Mouse (Mus musculus): ENCODE results near the gene Ldlrad3. TPM values are rescaled to one million over a fixed set of nuclear protein-coding genes. Genes with fewer than 3 reads are reported as not detected.

Gene Ldlrad3
- polyA plus RNA-seq, 1 experiment from 2014 or later: 68.2 TPM

DNA sequence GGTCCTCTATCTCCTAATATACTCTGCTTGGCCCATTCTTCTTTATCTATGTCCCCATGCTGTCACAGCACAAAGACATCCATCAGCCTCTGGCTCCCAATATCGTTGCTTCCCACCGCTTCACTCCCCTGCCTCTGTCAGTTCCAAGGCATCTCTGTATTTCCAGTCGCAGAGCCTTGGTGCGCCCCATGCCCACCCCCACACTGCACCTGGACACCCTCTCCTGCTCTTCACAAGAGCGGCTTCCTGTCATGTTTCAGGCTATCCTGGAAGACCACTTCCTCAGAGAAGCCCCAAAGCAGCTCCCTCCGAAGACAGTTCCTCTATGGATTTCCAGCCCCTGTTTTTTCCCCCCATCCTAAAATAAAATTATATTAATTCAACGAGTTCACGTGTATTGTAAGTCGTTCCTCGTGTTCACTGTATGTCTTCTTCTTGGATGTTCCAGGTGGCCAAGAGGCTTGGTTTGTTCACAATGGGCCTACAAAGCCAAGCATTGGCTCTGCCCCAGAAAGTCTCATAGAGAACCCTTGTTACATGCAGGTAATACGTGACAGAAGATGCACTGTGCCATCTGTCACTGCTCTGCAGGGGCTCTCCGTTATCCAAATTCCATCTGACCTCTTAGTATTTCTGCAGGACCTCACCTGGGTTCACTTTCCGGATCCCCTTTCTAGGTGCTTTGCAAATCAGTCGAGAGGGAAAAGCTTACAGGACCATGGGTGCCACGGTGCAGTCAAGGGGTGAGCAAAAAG lies 276.7 kb downstream of the Ldlrad3 start:
- no peak for ATAC-seq (ENCODE audit: insufficient number of reproducible peaks, insufficient read depth, low FRiP score, low TSS enrichment, low read depth)
- H3K9ac ChIP-seq (replicated peaks): no peak overlapping the region
- H3K27me3 ChIP-seq: no peaks in the 10 kb centered on the region
- peaks cover 6% of the 10 kb centered on the region for H3K4me1 ChIP-seq (replicated peaks)
- 94% methylated on average over 15 of the region's 15 CpGs for WGBS
- H3K9me3 ChIP-seq: 0 out of 2 replicates have a peak, but pooled peaks cover 3% of the 10 kb centered on the region
- H3K4me2 ChIP-seq: no peak overlapping the region
- H3K27ac ChIP-seq: no peak overlapping the region
- H3K4me3 ChIP-seq (replicated peaks): no peak overlapping the region
- 0 out of 2 replicates have a peak, but pooled peaks cover 5% of the 10 kb centered on the region for H3K36me3 ChIP-seq

DNA sequence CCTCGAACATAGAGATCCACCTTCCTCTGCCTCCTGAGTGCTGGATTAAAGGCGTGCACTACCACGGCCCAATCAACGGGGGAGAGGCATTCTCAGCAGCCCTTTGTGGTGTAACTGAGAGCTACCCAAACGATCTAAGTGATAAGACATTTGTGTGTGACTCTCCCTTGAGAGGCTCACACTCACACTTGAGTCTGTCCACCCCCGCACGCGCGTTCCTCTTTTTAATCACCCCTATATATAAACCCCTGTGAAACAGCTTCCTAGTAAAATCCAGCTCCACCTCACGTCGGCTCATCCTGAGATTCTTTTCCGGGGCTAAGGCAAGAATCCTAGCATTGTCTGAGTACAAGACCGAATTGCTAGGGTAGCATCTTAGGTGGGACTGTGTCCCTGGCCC lies 277.4 kb downstream of the Ldlrad3 start:
- Histone ChIP-seq H3K4me2 (no peak overlapping the region), H3K36me3 (0 out of 2 replicates have a peak, but pooled peaks cover 5% of the 10 kb centered on the region), H3K4me3 (replicated peaks) (no peak overlapping the region), H3K9me3 (0 out of 2 replicates have a peak, but pooled peaks cover 3% of the 10 kb centered on the region), H3K27ac (no peak overlapping the region), H3K27me3 (no peaks in the 10 kb centered on the region), H3K4me1 (replicated peaks) (peaks cover 6% of the 10 kb centered on the region), H3K9ac (replicated peaks) (no peak overlapping the region)
- ATAC-seq (ENCODE audit: insufficient number of reproducible peaks, insufficient read depth, low FRiP score, low TSS enrichment, low read depth): no peak
- WGBS: 80% methylated on average over 13 of the region's 13 CpGs

DNA sequence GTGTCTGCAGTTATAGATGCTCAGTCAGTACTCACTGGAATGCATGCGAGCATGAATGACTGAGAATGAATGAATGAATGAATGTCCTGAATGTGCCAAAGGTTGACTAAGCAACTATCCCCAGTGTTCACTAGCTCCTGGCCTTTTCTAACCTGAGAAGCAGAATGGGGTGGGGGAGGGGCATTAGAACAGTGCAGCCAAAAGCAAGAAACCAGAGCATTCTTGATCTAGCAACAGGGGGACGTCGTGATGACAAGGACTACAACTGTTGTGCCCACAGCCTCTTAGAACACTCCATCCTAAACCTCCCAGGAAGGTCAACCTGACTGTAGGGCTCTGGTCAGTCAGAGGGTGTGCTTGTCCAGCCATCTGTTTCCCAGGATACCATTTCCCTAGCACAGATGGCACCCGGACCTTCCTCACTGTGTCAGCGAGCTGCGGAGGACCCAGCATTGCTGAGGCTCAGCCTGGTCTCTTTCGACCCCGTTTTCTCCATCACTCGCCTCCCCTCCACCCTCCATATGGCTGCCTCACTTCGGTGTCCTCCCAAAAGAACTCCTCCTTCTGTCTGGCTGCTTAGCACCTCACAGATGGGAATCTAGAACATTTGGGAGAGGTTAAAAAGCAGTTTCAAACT lies 278.7 kb downstream of the Ldlrad3 start:
- 0 out of 2 replicates have a peak, but pooled peaks cover 3% of the 10 kb centered on the region for H3K9me3 ChIP-seq
- no peak overlapping the region for H3K9ac ChIP-seq (replicated peaks)
- H3K27ac ChIP-seq: no peak overlapping the region
- H3K4me2 ChIP-seq: no peak overlapping the region
- no peaks in the 10 kb centered on the region for H3K27me3 ChIP-seq
- 0 out of 2 replicates have a peak, but pooled peaks cover 5% of the 10 kb centered on the region for H3K36me3 ChIP-seq
- H3K4me1 ChIP-seq (replicated peaks): peaks cover 6% of the 10 kb centered on the region
- no peak for ATAC-seq (ENCODE audit: insufficient number of reproducible peaks, insufficient read depth, low FRiP score, low TSS enrichment, low read depth)
- WGBS: 65% methylated on average over 10 of the region's 10 CpGs
- H3K4me3 ChIP-seq (replicated peaks): no peak overlapping the region

DNA sequence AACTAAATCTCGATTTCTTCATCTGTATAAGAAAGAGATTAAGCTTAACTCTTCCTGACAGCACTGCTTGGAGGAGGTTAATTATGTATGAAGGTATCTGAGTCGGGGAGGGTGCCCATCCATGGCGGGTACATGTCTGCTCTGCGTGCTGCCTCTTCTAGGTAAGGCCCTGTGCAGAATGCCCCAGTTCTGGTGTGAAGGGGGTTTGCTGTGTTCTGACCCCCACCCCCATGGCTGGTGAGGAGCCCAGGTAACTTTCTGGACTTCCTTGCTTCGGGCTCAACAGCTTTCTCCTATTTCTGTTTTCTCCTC lies 279.9 kb downstream of the Ldlrad3 start:
- 0 out of 2 replicates have a peak, but pooled peaks have one; percentile 15 for ATAC-seq (ENCODE audit: insufficient number of reproducible peaks, insufficient read depth, low FRiP score, low TSS enrichment, low read depth)
- no peak overlapping the region for H3K27ac ChIP-seq

DNA sequence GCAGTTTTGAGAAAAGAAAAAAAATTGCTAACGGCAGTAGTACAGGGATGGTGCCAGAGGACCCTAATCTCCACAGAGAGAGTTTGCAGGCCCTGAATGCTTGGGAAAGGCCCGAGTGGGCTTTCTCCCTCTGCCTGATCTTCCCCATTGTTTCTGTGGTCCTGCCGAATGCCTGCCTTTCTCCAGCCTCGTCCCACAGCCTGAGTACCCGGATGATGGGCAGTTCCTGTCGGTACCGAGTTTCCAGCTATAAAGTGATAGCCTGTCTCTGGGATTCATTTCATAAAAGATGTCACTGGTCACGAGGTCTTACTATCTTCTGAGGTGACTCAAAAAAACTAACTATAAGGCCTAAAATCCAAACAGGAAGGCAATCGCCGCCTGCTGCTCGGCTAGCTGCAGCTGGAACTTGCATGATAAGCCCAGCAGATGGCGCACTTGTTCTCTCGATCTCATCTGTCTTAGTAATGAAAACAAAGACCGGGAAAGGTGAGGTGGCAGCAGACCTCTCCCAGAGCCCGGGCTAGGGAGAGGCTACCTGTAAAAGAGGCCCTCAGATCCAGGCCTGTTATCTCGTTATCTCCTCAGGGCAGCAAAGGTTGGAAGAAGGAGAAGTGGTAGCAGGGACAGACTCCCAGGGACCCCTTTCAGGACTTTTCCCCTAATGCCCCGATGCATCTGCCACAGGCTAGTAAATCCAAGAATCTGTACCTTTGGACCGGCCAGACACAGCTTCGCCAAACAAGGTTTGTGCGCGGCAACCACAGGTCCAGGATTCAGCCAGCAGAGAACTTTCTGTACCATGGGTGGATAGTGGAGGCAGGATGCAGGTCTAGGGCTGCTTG lies 280.4 kb downstream of the Ldlrad3 start:
- Histone ChIP-seq H3K4me3 (replicated peaks) (no peak overlapping the region; the same call in 1 of the 2 replicates), H3K27ac (no peak overlapping the region), H3K4me2 (peak overlapping the region; percentile 44), H3K27me3 (no peaks in the 10 kb centered on the region), H3K36me3 (peaks cover 16% of the 10 kb centered on the region; the same call in 1 of the 2 replicates), H3K9ac (replicated peaks) (peak overlapping the region; percentile 50; the same call in 1 of the 2 replicates), H3K9me3 (0 out of 2 replicates have a peak, but pooled peaks cover 3% of the 10 kb centered on the region), H3K4me1 (replicated peaks) (peaks cover 6% of the 10 kb centered on the region)
- 32% methylated on average over 21 of the region's 21 CpGs for WGBS
- ATAC-seq (ENCODE audit: insufficient number of reproducible peaks, insufficient read depth, low FRiP score, low TSS enrichment, low read depth): peak; percentile 75

More for the DNA sequence above, 279.9 kb downstream of the Ldlrad3 start:
- WGBS: 68% methylated on average over 5 of the region's 5 CpGs
- peaks cover 6% of the 10 kb centered on the region for H3K4me1 ChIP-seq (replicated peaks)
- H3K9me3 ChIP-seq: 0 out of 2 replicates have a peak, but pooled peaks cover 3% of the 10 kb centered on the region
- H3K27me3 ChIP-seq: no peaks in the 10 kb centered on the region
- no peak overlapping the region for H3K4me3 ChIP-seq (replicated peaks)
- H3K4me2 ChIP-seq: 0 out of 2 replicates have a peak overlapping the region, but pooled peaks have one; percentile 44
- peaks cover 10% of the 10 kb centered on the region; the same call in 1 of the 2 replicates for H3K36me3 ChIP-seq
- 0 out of 2 replicates have a peak overlapping the region, but pooled peaks have one; percentile 50 for H3K9ac ChIP-seq (replicated peaks)

DNA sequence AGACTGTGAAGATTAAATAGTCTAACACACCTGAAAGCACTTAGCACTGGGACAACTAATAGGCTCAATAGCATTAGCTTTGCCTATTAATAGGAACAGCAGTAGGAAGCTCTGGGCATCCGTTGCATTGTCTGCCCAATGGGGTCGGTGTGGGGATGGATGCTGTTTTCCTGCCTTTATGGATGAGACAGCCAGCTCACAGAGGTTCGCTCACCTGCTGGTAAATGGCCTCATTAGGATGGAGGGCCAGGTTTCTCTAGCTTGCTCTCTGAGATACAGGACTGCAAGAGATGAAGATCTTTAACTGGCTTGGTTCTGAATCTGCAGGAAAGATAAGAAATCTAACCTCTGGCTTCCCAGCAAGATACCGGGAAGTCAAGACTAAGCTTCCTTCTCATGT lies 284.0 kb downstream of the Ldlrad3 start:
- H3K4me3 ChIP-seq (replicated peaks): no peak overlapping the region
- H3K9me3 ChIP-seq: no peaks in the 10 kb centered on the region
- H3K27me3 ChIP-seq: no peaks in the 10 kb centered on the region
- H3K4me1 ChIP-seq (replicated peaks): peaks cover 6% of the 10 kb centered on the region
- no peak overlapping the region for H3K4me2 ChIP-seq
- peaks cover 33% of the 10 kb centered on the region for H3K36me3 ChIP-seq
- no peak overlapping the region for H3K27ac ChIP-seq
- 79% methylated on average over 4 of the region's 4 CpGs for WGBS
- ATAC-seq (ENCODE audit: insufficient number of reproducible peaks, insufficient read depth, low FRiP score, low TSS enrichment, low read depth): no peak
- no peak overlapping the region for H3K9ac ChIP-seq (replicated peaks)

Other genes with a start within 250 kb of the Ldlrad3 start
- 49.9 and 51.4 TPM in 2 replicates for gene Trim44, start 221.4 kb upstream of the Ldlrad3 start, polyA plus RNA-seq (2016; fragmentation: Nextera tagmentation; extraction: Ambion mirVana)

Data from limb, embryonic 12.5 days (tissue).